Mouse (Mus musculus) E14TG2a.4 (cell line): ENCODE data around the gene Gab2.

ENCODE experiments used
- H3K27me3 ChIP-seq: 2 replicates; pipeline ENCODE4 v1.6.1; 2014; ENCODE audit warnings: low read length, control low read depth; ENCODE audit not compliant: insufficient read depth
- H3K36me3 ChIP-seq: 2 replicates; pipeline ENCODE4 v1.6.1; 2014; ENCODE audit warnings: low read length, control low read depth; ENCODE audit not compliant: insufficient read depth
- H3K4me1 ChIP-seq: replicated peaks from 2 replicates; pipeline ENCODE4 v1.6.1; 2014; ENCODE audit warnings: low read depth, low read length, control low read depth
- H3K4me3 ChIP-seq: replicated peaks from 2 replicates; pipeline ENCODE4 v1.5.1; 2014; ENCODE audit warnings: mild to moderate bottlenecking, low read length
- H3K9me3 ChIP-seq: 2 replicates; pipeline ENCODE4 v1.6.1; 2014; ENCODE audit warnings: low read length, control low read depth
- CTCF ChIP-seq: conservative IDR thresholded peaks from 2 replicates; pipeline ENCODE4 v1.5.1; 2014; ENCODE audit warnings: low read length
- NANOG ChIP-seq: IDR thresholded peaks from 2 replicates; pipeline ENCODE4 v1.6.1; 2014; ENCODE audit warnings: borderline replicate concordance, low read length, mixed read lengths
- POU5F1 ChIP-seq: IDR thresholded peaks from 2 replicates; pipeline ENCODE4 v1.6.1; 2014; ENCODE audit warnings: low read length, borderline replicate concordance

The Gab2 gene

GRCm38 (mm10) chr7:97351792-97352513 lies 270.6 kb downstream of the Gab2 start:
- no peak for TF ChIP-seq NANOG
- no peak for TF ChIP-seq POU5F1
- TF ChIP-seq CTCF, result no peak
- Histone ChIP-seq H3K9me3 (no peaks in the 10 kb centered on the region), H3K27me3 (peaks cover 18% of the 10 kb centered on the region; the same call in 1 of the 2 replicates), H3K4me1 (peaks cover 47% of the 10 kb centered on the region), H3K4me3 (no peak overlapping the region), H3K36me3 (no peaks in the 10 kb centered on the region)

GRCm38 (mm10) chr7:97353356-97353755 lies 272.0 kb downstream of the Gab2 start:
- H3K9me3 ChIP-seq, result no peaks in the 10 kb centered on the region
- peaks cover 35% of the 10 kb centered on the region for H3K4me1 ChIP-seq
- H3K36me3 ChIP-seq, result no peaks in the 10 kb centered on the region
- peaks cover 28% of the 10 kb centered on the region for H3K27me3 ChIP-seq
- TF ChIP-seq CTCF (no peak), POU5F1 (no peak), NANOG (no peak)
- H3K4me3 ChIP-seq, result no peak overlapping the region

GRCm38 (mm10) chr7:97355068-97355841 lies 273.9 kb downstream of the Gab2 start:
- no peaks in the 10 kb centered on the region for H3K36me3 ChIP-seq
- H3K4me3 ChIP-seq, result no peak overlapping the region
- peaks cover 29% of the 10 kb centered on the region for H3K4me1 ChIP-seq
- TF ChIP-seq CTCF, result no peak
- H3K27me3 ChIP-seq, result peaks cover 28% of the 10 kb centered on the region
- no peaks in the 10 kb centered on the region for H3K9me3 ChIP-seq

GRCm38 (mm10) chr7:97356253-97356652 lies 274.9 kb downstream of the Gab2 start:
- peaks cover 23% of the 10 kb centered on the region for H3K27me3 ChIP-seq
- TF ChIP-seq NANOG (no peak), CTCF (no peak)
- no peaks in the 10 kb centered on the region for H3K9me3 ChIP-seq
- no peaks in the 10 kb centered on the region for H3K36me3 ChIP-seq
- no peak overlapping the region for H3K4me3 ChIP-seq
- peaks cover 21% of the 10 kb centered on the region for H3K4me1 ChIP-seq

GRCm38 (mm10) chr7:97356875-97357276 lies 275.5 kb downstream of the Gab2 start:
- TF ChIP-seq NANOG (no peak), CTCF (no peak), POU5F1 (no peak)
- no peak overlapping the region for H3K4me3 ChIP-seq
- H3K27me3 ChIP-seq, result peaks cover 18% of the 10 kb centered on the region
- no peaks in the 10 kb centered on the region for H3K9me3 ChIP-seq
- no peaks in the 10 kb centered on the region for H3K36me3 ChIP-seq
- peaks cover 19% of the 10 kb centered on the region for H3K4me1 ChIP-seq

GRCm38 (mm10) chr7:97357840-97358239 lies 276.5 kb downstream of the Gab2 start:
- H3K27me3 ChIP-seq, result peaks cover 24% of the 10 kb centered on the region
- TF ChIP-seq NANOG, result no peak
- TF ChIP-seq CTCF, result no peak
- TF ChIP-seq POU5F1, result no peak
- H3K36me3 ChIP-seq, result no peaks in the 10 kb centered on the region
- H3K9me3 ChIP-seq, result no peaks in the 10 kb centered on the region
- peaks cover 20% of the 10 kb centered on the region for H3K4me1 ChIP-seq
- H3K4me3 ChIP-seq, result no peak overlapping the region

- no peak for TF ChIP-seq POU5F1
- TF ChIP-seq NANOG, result no peak
- no peak for TF ChIP-seq CTCF
- Histone ChIP-seq H3K4me1 (peaks cover 17% of the 10 kb centered on the region), H3K27me3 (peaks cover 26% of the 10 kb centered on the region), H3K36me3 (no peaks in the 10 kb centered on the region), H3K4me3 (no peak overlapping the region), H3K9me3 (no peaks in the 10 kb centered on the region)
Measured at GRCm38 (mm10) chr7:97358347-97358746, 277.0 kb downstream of the Gab2 start.
